Mouse (Mus musculus): ENCODE results near the gene Hist1h3b. TPM values are rescaled to one million over a fixed set of nuclear protein-coding genes. Genes with fewer than 3 reads are reported as not detected.

Gene Hist1h3b
- not detected for polyA plus RNA-seq (2014; fragmentation: Illumina TruSeq; extraction: RNeasy Lipid Tissue Mini Kit (QIAGEN cat#74804); ENCODE audit: low read depth, low replicate concordance)

DNA sequence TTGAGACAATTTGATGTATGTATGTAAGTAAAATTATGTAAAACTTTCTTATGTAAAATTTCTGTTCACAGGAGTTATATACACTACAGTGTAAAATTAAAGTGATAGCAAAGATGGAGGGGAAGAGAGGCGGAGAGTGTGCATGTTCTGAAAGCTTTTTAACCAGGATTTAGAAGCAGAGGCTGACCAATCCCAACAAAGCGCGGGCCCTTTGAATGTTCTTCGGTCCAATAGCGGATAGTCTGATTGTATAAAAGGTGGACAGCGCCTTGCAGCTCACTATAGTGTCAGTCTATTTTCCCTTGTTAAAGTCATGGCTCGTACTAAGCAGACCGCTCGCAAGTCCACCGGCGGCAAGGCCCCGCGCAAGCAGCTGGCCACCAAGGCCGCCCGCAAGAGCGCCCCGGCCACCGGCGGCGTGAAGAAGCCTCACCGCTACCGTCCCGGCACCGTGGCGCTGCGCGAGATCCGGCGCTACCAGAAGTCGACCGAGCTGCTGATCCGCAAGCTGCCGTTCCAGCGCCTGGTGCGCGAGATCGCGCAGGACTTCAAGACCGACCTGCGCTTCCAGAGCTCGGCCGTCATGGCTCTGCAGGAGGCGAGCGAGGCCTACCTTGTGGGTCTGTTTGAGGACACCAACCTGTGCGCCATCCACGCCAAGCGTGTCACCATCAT is at the start of gene Hist1h3b:
Hist1h3b (plus strand) TSS at position 201 of the 675 bp plus-strand sequence.

DNA sequence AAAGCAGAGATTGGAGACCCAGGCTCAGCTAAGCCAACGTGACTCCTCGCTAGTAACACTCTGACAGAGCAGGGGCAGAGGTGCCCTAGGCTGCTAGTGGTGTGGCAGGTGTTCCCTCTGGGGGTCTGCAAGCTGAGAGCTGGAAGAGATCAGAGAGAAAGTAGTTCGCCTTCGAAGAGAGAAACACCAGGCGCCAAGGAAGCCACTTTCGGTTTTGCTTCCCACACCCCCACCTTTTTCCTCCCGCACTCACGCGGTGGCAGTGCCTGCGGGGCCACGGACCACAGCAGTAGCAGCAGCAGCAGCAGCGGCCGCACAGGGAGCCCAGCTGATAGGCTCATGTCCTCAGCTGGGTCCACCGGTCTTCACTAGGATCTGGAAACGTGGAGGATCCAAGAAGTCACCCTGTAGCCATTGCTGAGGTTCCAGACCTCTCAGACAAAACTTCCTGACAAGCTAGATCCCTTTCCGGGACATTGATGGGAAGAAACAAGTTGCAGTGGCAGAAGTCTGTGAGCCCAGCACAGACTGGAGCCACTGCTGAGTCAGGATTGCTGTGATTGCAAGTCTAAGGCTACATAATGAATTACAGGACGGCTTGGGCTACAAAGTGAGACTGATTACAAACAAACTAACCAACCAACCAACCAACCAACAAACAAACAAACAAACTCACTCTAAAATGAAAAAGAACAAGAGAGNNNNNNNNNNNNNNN is 41.5 kb upstream of the Hist1h3b start, which contains the start of gene Hfe:
Hfe (minus strand) TSS at position 481 of the 716 bp plus-strand sequence.

DNA sequence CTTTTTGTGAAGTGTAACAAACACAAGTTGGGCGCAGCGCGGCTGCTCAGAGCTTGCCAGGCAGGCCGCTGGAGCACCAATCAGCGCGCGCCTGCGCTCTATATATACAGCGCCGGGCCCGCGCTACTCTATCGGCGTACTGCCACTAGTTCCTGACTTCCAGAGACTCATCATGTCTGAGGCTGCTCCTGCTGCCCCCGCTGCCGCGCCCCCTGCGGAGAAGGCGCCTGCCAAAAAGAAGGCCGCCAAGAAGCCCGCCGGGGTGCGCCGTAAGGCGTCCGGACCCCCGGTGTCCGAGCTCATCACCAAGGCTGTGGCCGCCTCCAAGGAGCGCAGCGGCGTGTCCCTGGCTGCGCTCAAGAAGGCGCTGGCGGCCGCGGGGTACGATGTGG is 13.4 kb upstream of the Hist1h3b start, which contains the start of gene Hist1h1c:
Hist1h1c (plus strand) TSS at position 132 of the 392 bp plus-strand sequence.

DNA sequence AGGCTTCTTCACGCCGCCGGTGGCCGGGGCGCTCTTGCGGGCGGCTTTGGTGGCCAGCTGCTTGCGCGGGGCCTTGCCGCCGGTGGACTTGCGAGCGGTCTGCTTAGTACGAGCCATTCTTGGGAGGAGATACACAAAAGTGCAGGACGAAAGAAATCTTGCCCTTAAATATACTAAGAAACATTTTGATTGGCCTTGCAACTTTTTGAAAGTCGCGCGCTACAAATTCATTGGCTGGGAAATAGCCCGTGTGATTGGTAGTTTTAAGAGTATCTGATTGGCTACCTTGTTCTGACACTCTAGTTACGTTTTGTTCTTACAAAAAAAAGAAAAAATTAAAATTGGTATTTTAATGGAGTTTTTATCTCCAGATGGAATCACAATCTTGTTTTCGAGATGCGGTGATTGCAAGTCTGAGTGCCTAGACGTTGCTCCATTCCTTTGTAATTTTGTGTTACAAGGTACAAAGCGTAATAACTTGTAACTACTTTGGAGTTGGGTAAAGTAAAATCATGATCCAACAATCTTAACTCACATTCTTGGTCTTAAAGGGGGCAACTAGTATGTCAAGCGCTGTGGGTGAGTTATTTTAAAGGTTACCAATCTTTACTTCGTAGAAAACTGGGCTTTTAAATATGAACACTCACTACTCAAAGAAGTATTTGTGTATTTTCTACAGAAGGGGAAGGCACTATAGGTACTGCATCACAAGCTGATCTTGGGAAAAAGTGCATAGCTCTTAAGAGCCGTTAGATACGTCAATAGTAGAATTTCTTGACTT is 6.5 kb upstream of the Hist1h3b start, which contains the start of gene Hist1h3c:
Hist1h3c (minus strand) TSS at position 222 of the 781 bp plus-strand sequence.

DNA sequence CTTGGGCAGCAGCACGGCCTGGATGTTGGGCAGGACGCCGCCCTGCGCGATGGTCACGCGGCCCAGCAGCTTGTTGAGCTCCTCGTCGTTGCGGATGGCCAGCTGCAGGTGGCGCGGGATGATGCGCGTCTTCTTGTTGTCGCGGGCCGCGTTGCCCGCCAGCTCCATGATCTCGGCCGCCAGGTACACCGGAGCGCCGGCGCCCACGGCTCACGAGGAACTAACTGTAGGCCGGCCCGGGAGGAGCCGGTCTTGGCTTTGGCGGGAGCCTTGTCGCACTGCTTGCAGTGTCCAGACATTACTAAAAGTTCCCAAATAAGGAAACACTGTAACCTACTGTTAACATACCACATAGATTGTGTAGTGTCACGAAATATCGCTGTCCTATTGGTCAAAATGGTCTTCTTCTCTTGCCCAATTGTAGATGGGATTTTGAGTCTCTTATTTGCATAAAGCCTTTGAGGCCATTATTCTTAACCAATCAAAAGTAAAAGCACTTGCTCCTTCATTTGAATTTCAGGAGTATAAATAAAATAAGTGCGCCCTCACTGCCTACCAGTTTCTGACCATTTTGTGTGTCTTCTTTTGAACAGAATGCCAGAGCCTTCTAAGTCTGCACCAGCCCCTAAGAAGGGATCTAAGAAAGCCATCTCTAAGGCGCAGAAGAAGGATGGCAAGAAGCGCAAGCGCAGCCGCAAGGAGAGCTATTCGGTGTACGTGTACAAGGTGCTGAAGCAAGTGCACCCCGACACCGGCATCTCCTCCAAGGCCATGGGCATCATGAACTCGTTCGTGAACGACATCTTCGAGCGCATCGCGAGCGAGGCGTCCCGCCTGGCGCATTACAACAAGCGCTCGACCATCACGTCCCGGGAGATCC is 5.6 kb upstream of the Hist1h3b start, which contains the start of gene Hist1h2bb:
Hist1h2bb (plus strand) TSS at position 534 of the 880 bp plus-strand sequence.

DNA sequence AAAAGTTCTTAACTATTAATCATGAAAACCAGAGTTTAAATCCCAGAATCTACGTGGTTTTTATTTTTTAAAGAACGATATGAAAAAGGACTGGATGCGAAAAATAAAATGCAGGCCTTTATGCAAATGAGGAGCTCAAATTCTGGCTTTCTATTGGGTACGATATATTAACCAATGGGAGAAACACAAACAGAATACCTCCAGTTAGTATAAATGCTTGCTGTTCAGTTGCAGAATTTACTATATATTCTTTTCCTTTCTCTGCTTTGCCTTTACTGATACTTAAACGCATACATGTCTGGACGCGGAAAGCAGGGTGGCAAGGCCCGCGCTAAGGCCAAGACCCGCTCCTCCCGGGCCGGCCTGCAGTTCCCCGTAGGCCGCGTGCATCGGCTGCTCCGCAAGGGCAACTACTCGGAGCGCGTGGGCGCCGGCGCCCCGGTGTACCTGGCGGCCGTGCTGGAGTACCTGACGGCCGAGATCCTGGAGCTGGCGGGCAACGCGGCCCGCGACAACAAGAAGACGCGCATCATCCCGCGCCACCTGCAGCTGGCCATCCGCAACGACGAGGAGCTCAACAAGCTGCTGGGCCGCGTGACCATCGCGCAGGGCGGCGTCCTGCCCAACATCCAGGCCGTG is 1.1 kb upstream of the Hist1h3b start, which contains the start of gene Hist1h2ab:
Hist1h2ab (plus strand) TSS at position 288 of the 639 bp plus-strand sequence.

DNA sequence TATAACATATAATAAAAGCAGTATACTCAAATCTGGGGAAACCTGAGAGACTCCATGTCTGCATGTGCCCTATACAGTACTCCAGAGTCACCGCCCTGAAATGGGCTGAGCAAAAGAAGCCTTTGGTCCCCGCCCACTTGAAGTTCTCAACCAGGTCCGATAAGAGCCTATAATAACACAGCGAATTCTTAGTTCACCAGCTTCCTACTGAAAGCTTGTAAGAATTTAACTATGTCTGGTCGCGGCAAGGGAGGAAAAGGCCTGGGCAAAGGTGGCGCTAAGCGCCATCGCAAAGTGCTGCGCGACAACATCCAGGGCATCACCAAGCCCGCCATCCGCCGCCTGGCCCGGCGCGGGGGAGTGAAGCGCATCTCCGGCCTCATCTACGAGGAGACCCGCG is 4.7 kb downstream of the Hist1h3b start, which contains the start of gene Hist1h4b:
Hist1h4b (plus strand) TSS at position 224 of the 400 bp plus-strand sequence.

DNA sequence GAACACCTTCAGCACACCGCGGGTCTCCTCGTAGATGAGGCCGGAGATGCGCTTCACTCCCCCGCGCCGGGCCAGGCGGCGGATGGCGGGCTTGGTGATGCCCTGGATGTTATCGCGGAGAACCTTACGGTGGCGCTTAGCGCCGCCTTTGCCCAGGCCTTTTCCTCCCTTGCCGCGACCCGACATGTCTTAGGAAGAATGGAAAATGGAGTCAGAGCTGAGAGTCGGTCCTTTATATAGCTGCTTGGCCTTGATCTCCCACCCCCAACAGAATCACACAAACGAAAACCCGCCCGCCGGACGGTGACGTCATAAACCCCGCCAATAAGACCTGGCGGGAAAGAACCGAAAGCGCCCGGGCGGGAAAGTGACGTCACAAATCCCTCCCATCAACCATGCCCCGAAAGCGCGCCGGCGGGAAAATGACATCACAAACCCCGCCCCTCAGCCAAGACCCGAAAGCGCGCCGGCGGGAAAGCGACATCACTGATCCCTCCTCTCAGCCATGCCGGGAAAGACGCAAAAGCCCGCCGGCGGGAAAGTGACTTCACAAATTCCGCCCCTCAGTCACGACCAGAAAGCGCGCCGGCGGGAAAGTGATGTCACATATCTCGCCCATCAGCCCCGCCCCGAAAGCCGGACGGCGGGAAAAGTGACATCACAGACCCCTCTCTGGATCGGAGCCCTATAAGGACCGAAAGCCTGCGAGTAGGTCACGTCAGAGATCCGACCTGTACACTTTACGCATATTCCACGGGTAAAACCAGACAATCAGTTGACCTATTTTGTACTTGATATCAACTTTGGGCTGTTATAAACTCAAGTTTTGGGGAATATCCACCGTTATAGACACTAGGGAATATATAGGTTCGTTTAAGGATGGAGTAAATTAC is 9.2 kb downstream of the Hist1h3b start, which contains the start of gene Hist1h4a:
Hist1h4a (minus strand) TSS at position 259 of the 893 bp plus-strand sequence.

DNA sequence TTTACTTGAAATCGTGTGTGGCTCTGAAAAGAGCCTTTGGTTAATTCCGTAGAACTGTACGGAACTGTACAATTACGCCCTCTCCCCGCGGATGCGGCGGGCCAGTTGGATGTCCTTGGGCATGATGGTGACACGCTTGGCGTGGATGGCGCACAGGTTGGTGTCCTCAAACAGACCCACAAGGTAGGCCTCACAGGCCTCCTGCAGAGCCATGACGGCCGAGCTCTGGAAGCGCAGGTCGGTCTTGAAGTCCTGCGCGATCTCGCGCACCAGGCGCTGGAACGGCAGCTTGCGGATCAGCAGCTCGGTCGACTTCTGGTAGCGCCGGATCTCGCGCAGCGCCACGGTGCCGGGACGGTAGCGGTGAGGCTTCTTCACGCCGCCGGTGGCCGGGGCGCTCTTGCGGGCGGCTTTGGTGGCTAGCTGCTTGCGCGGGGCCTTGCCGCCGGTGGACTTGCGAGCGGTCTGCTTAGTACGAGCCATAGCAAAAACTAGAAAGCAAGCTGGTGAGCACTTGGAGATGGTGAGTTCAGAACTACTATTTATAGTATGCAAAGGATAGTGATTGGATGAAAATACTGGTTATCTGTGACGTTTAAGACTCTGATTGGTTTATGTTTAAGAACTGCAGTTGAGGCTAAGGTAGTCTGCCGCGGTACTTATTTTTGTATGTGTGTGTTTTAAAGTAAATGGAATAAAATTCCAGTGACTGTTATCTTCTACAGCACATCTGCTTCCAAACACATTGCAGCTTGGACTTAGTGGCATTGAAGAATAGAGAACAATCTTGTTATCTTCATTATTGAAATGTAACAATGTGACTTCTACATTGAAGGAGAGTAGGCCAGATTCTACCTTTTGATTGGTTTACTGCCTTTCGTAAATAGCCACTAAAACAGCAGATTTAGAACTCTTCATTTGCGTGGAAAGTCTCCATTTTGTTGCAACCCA is 10.1 kb downstream of the Hist1h3b start, which contains the start of gene Hist1h3a:
Hist1h3a (minus strand) TSS at position 516 of the 951 bp plus-strand sequence.

DNA sequence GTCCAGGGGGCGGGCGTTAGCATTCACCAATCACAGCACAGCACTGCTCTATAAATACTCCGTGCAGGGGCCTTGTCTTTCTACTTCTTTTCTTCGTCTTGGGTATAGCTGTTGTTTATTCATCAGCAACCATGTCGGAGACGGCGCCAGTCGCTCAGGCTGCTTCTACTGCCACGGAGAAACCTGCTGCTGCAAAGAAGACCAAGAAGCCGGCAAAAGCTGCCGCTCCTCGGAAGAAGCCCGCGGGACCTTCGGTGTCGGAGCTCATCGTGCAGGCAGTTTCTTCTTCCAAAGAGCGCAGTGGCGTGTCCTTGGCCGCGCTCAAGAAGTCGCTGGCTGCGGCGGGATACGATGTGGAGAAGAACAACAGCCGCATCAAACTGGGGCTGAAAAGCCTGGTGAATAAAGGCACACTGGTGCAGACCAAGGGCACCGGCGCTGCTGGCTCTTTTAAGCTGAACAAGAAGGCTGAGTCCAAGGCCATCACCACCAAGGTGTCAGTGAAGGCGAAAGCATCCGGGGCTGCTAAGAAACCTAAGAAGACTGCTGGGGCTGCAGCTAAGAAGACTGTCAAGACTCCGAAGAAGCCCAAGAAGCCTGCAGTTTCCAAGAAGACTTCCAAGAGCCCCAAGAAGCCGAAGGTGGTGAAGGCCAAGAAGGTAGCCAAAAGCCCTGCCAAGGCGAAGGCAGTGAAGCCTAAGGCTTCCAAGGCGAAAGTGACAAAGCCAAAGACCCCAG is 11.7 kb downstream of the Hist1h3b start, which contains the start of gene Hist1h1a:
Hist1h1a (plus strand) TSS at position 81 of the 738 bp plus-strand sequence.

DNA sequence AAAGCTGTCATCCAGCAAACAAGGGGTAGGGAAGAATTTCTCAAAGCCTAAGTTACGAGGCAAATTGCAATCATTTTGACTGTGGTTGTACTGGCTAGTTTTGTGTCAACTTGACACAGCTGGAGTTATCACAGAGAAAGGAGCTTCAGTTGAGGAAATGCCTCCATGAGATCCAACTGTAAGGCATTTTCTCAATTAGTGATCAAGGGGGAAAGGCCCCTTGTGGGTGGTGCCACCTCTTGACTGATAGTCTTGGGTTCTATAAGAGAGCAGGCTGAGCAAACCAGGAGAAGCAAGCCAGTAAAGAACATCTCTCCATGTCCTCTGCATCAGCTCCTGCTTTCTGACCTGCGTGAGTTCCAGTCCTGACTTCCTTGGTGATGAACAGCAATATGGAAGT is 17.5 kb downstream of the Hist1h3b start, which contains the start of gene Trim38:
Trim38 (plus strand) TSS at position 301 of the 400 bp plus-strand sequence.

Other genes with a start within 250 kb of the Hist1h3b start
- 24.5 TPM for gene Hist1h4h, start 221.2 kb upstream of the Hist1h3b start, polyA plus RNA-seq (2014; fragmentation: Illumina TruSeq; extraction: RNeasy Lipid Tissue Mini Kit (QIAGEN cat#74804); ENCODE audit: low read depth, low replicate concordance)
- not detected for gene Hist1h2af, start 218.4 kb upstream of the Hist1h3b start, polyA plus RNA-seq (2014; fragmentation: Illumina TruSeq; extraction: RNeasy Lipid Tissue Mini Kit (QIAGEN cat#74804); ENCODE audit: low read depth, low replicate concordance)
- gene Hist1h3g, start 216.8 kb upstream of the Hist1h3b start, polyA plus RNA-seq (2014; fragmentation: Illumina TruSeq; extraction: RNeasy Lipid Tissue Mini Kit (QIAGEN cat#74804); ENCODE audit: low read depth, low replicate concordance): not detected
- gene Hist1h2bh, start 208.9 kb upstream of the Hist1h3b start, polyA plus RNA-seq (2014; fragmentation: Illumina TruSeq; extraction: RNeasy Lipid Tissue Mini Kit (QIAGEN cat#74804); ENCODE audit: low read depth, low replicate concordance): 0.24 TPM
- not detected for gene Hist1h3f, start 208.2 kb upstream of the Hist1h3b start, polyA plus RNA-seq (2014; fragmentation: Illumina TruSeq; extraction: RNeasy Lipid Tissue Mini Kit (QIAGEN cat#74804); ENCODE audit: low read depth, low replicate concordance)
- gene Hist1h4f, start 200.6 kb upstream of the Hist1h3b start, polyA plus RNA-seq (2014; fragmentation: Illumina TruSeq; extraction: RNeasy Lipid Tissue Mini Kit (QIAGEN cat#74804); ENCODE audit: low read depth, low replicate concordance): not detected
- gene Hist1h1d, start 199.0 kb upstream of the Hist1h3b start, polyA plus RNA-seq (2014; fragmentation: Illumina TruSeq; extraction: RNeasy Lipid Tissue Mini Kit (QIAGEN cat#74804); ENCODE audit: low read depth, low replicate concordance): 0.16 TPM
- gene Hist1h3e, start 189.9 kb upstream of the Hist1h3b start, polyA plus RNA-seq (2014; fragmentation: Illumina TruSeq; extraction: RNeasy Lipid Tissue Mini Kit (QIAGEN cat#74804); ENCODE audit: low read depth, low replicate concordance): 0.67 TPM
- gene Hist1h2ae, start 181.0 kb upstream of the Hist1h3b start, polyA plus RNA-seq (2014; fragmentation: Illumina TruSeq; extraction: RNeasy Lipid Tissue Mini Kit (QIAGEN cat#74804); ENCODE audit: low read depth, low replicate concordance): not detected
- 3.0 TPM for gene Hist1h2bg, start 180.9 kb upstream of the Hist1h3b start, polyA plus RNA-seq (2014; fragmentation: Illumina TruSeq; extraction: RNeasy Lipid Tissue Mini Kit (QIAGEN cat#74804); ENCODE audit: low read depth, low replicate concordance)
- gene Hist1h2bf, start 178.1 kb upstream of the Hist1h3b start, polyA plus RNA-seq (2014; fragmentation: Illumina TruSeq; extraction: RNeasy Lipid Tissue Mini Kit (QIAGEN cat#74804); ENCODE audit: low read depth, low replicate concordance): not detected
- not detected for gene Hist1h2ad, start 177.9 kb upstream of the Hist1h3b start, polyA plus RNA-seq (2014; fragmentation: Illumina TruSeq; extraction: RNeasy Lipid Tissue Mini Kit (QIAGEN cat#74804); ENCODE audit: low read depth, low replicate concordance)
- gene Hist1h3d, start 176.5 kb upstream of the Hist1h3b start, polyA plus RNA-seq (2014; fragmentation: Illumina TruSeq; extraction: RNeasy Lipid Tissue Mini Kit (QIAGEN cat#74804); ENCODE audit: low read depth, low replicate concordance): 0.92 TPM
- gene Hist1h4d, start 170.7 kb upstream of the Hist1h3b start, polyA plus RNA-seq (2014; fragmentation: Illumina TruSeq; extraction: RNeasy Lipid Tissue Mini Kit (QIAGEN cat#74804); ENCODE audit: low read depth, low replicate concordance): 0.56 TPM
- gene Hist1h2be, start 131.1 kb upstream of the Hist1h3b start, polyA plus RNA-seq (2014; fragmentation: Illumina TruSeq; extraction: RNeasy Lipid Tissue Mini Kit (QIAGEN cat#74804); ENCODE audit: low read depth, low replicate concordance): 7.3 TPM
- 3.9 TPM for gene Hist1h1e, start 129.7 kb upstream of the Hist1h3b start, polyA plus RNA-seq (2014; fragmentation: Illumina TruSeq; extraction: RNeasy Lipid Tissue Mini Kit (QIAGEN cat#74804); ENCODE audit: low read depth, low replicate concordance)
- 0.42 TPM for gene Hist1h2ac, start 68.3 kb upstream of the Hist1h3b start, polyA plus RNA-seq (2014; fragmentation: Illumina TruSeq; extraction: RNeasy Lipid Tissue Mini Kit (QIAGEN cat#74804); ENCODE audit: low read depth, low replicate concordance)
- 128 TPM for gene Hist1h2bc, start 68.1 kb upstream of the Hist1h3b start, polyA plus RNA-seq (2014; fragmentation: Illumina TruSeq; extraction: RNeasy Lipid Tissue Mini Kit (QIAGEN cat#74804); ENCODE audit: low read depth, low replicate concordance)
- not detected for gene Hist1h1t, start 56.5 kb upstream of the Hist1h3b start, polyA plus RNA-seq (2014; fragmentation: Illumina TruSeq; extraction: RNeasy Lipid Tissue Mini Kit (QIAGEN cat#74804); ENCODE audit: low read depth, low replicate concordance)
- 0.73 TPM for gene Hist1h4c, start 53.8 kb upstream of the Hist1h3b start, polyA plus RNA-seq (2014; fragmentation: Illumina TruSeq; extraction: RNeasy Lipid Tissue Mini Kit (QIAGEN cat#74804); ENCODE audit: low read depth, low replicate concordance)
- gene Hfe, start 41.4 kb upstream of the Hist1h3b start, polyA plus RNA-seq (2014; fragmentation: Illumina TruSeq; extraction: RNeasy Lipid Tissue Mini Kit (QIAGEN cat#74804); ENCODE audit: low read depth, low replicate concordance): 35.7 TPM
- 73.4 TPM for gene Hist1h1c, start 13.5 kb upstream of the Hist1h3b start, polyA plus RNA-seq (2014; fragmentation: Illumina TruSeq; extraction: RNeasy Lipid Tissue Mini Kit (QIAGEN cat#74804); ENCODE audit: low read depth, low replicate concordance)
- gene Hist1h3c, start 6.7 kb upstream of the Hist1h3b start, polyA plus RNA-seq (2014; fragmentation: Illumina TruSeq; extraction: RNeasy Lipid Tissue Mini Kit (QIAGEN cat#74804); ENCODE audit: low read depth, low replicate concordance): not detected
- gene Hist1h2bb, start 5.5 kb upstream of the Hist1h3b start, polyA plus RNA-seq (2014; fragmentation: Illumina TruSeq; extraction: RNeasy Lipid Tissue Mini Kit (QIAGEN cat#74804); ENCODE audit: low read depth, low replicate concordance): not detected
- gene Hist1h2ab, start 1.1 kb upstream of the Hist1h3b start, polyA plus RNA-seq (2014; fragmentation: Illumina TruSeq; extraction: RNeasy Lipid Tissue Mini Kit (QIAGEN cat#74804); ENCODE audit: low read depth, low replicate concordance): not detected
- not detected for gene Hist1h4b, start 4.7 kb downstream of the Hist1h3b start, polyA plus RNA-seq (2014; fragmentation: Illumina TruSeq; extraction: RNeasy Lipid Tissue Mini Kit (QIAGEN cat#74804); ENCODE audit: low read depth, low replicate concordance)
- gene Hist1h4a, start 9.0 kb downstream of the Hist1h3b start, polyA plus RNA-seq (2014; fragmentation: Illumina TruSeq; extraction: RNeasy Lipid Tissue Mini Kit (QIAGEN cat#74804); ENCODE audit: low read depth, low replicate concordance): 2.5 TPM
- gene Hist1h3a, start 10.1 kb downstream of the Hist1h3b start, polyA plus RNA-seq (2014; fragmentation: Illumina TruSeq; extraction: RNeasy Lipid Tissue Mini Kit (QIAGEN cat#74804); ENCODE audit: low read depth, low replicate concordance): not detected
- not detected for gene Hist1h1a, start 11.4 kb downstream of the Hist1h3b start, polyA plus RNA-seq (2014; fragmentation: Illumina TruSeq; extraction: RNeasy Lipid Tissue Mini Kit (QIAGEN cat#74804); ENCODE audit: low read depth, low replicate concordance)
- gene Trim38, start 17.6 kb downstream of the Hist1h3b start, polyA plus RNA-seq (2014; fragmentation: Illumina TruSeq; extraction: RNeasy Lipid Tissue Mini Kit (QIAGEN cat#74804); ENCODE audit: low read depth, low replicate concordance): 0.15 TPM
- not detected for gene Slc17a2, start 54.7 kb downstream of the Hist1h3b start, polyA plus RNA-seq (2014; fragmentation: Illumina TruSeq; extraction: RNeasy Lipid Tissue Mini Kit (QIAGEN cat#74804); ENCODE audit: low read depth, low replicate concordance)
- gene Slc17a3, start 87.2 kb downstream of the Hist1h3b start, polyA plus RNA-seq (2014; fragmentation: Illumina TruSeq; extraction: RNeasy Lipid Tissue Mini Kit (QIAGEN cat#74804); ENCODE audit: low read depth, low replicate concordance): not detected
- gene Slc17a1, start 115.5 kb downstream of the Hist1h3b start, polyA plus RNA-seq (2014; fragmentation: Illumina TruSeq; extraction: RNeasy Lipid Tissue Mini Kit (QIAGEN cat#74804); ENCODE audit: low read depth, low replicate concordance): 0.35 TPM
- gene Slc17a4, start 162.7 kb downstream of the Hist1h3b start, polyA plus RNA-seq (2014; fragmentation: Illumina TruSeq; extraction: RNeasy Lipid Tissue Mini Kit (QIAGEN cat#74804); ENCODE audit: low read depth, low replicate concordance): not detected
- gene Hist1h2ba, start 181.9 kb downstream of the Hist1h3b start, polyA plus RNA-seq (2014; fragmentation: Illumina TruSeq; extraction: RNeasy Lipid Tissue Mini Kit (QIAGEN cat#74804); ENCODE audit: low read depth, low replicate concordance): not detected
- not detected for gene Hist1h2aa, start 182.2 kb downstream of the Hist1h3b start, polyA plus RNA-seq (2014; fragmentation: Illumina TruSeq; extraction: RNeasy Lipid Tissue Mini Kit (QIAGEN cat#74804); ENCODE audit: low read depth, low replicate concordance)
- gene Scgn, start 238.9 kb downstream of the Hist1h3b start, polyA plus RNA-seq (2014; fragmentation: Illumina TruSeq; extraction: RNeasy Lipid Tissue Mini Kit (QIAGEN cat#74804); ENCODE audit: low read depth, low replicate concordance): 0.69 TPM

Measured in adipose tissue, adult 10 weeks (tissue).